Mouse (Mus musculus) layer of hippocampus, postnatal 14 days (tissue): ENCODE measurements at regions not wholly inside any gene's neighbourhood (a gene's known extent, or its start where the extent isn't known, plus 50 kb on each side); places are given as distances from the start of the nearest gene placed in this dataset.

Source experiments
- DNase-seq, 2 experiments: peaks; one replicate each; pipeline ENCODE4 v3.0.0; 2021 to 2022; ENCODE audit warnings: low spot score in 2 of 2, mixed read lengths in 1 of 2

- no peak for DNase-seq
Measured at GRCm38 (mm10) chr15:10767535-10767934, 53.1 kb upstream of the Rai14 start.

DNA sequence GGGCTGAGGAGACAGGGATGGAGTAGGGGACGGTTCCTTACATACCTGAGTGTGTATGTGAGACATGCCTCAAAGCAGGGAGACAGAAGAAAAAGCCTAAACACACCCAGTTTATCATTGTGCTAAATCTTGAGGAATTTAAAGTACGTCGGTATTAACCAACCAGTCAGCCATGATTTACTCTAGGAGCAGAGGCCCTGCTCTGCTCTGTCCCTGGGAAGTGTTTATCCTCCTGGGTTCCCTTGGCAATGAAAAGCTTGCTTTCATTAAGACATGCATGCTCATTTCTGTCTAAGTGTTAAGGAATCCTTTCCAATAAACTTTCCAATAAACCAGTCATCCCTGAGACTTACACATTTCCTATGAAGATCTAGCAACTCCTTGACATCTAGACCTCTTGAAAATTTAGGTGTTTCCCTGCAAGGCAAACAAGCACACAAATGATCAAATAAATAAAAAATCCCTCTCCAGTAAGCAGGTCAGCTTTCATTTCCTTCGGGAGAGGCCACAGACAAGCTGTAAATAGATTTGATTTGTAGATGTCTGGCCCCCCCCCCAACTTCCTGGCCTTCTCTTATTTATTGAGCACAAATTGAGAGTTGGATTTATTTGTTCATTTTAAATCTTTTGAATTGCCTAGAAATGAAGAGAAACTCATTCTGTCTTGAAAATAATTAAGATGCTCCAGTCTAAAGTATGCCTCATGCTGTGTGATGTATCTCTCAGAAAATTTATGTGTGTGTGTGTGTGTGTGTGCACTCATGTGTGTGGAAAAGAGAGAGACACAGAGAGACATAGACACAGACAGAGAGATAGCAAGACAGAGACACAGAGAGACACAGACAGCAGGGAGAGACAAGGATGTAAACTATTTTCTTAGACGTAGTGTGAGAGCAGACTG, 56.2 kb upstream of the Rai14 start:
- no peak for DNase-seq

DNA sequence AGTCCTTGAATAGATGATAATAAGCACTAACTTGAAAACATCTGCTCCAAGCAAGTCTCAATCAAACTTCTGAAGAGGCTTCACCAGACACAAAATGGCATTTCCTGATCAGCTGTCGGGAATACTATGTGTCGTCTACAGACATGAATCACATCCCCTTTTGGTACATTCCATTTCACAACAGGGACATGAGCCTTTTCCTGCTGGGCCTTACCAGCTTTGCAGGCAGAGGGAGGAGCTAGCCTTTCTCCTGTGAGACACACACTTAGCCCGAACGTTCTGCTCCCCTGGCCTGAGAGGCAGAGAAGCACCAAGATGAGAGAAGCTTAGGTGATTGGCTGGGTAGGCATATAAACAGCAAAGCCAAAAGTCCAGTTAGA, 56.9 kb upstream of the Rai14 start:
- no peak for DNase-seq

GRCm38 (mm10) chr15:10779941-10780620, 65.7 kb upstream of the Rai14 start:
- DNase-seq: no peak

DNA sequence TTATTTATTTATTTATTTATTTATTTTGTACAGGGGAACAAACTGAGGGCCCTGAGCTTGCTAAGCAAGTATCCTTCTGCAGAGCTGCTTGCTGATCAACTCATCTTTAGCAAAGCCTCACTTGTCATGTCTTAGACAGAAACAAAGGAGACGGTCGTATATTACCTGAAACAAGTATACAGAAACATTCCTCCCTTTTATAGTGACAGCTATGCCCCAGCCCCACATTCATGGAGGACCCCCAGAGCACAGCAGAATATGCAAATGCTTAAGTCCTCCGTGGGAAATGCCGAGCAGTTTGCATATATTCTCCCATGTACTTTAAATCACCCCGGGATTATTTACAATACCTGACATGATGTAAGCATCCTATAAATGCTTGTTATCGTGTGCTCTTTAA, 74.9 kb upstream of the Rai14 start:
- no peak for DNase-seq

DNA sequence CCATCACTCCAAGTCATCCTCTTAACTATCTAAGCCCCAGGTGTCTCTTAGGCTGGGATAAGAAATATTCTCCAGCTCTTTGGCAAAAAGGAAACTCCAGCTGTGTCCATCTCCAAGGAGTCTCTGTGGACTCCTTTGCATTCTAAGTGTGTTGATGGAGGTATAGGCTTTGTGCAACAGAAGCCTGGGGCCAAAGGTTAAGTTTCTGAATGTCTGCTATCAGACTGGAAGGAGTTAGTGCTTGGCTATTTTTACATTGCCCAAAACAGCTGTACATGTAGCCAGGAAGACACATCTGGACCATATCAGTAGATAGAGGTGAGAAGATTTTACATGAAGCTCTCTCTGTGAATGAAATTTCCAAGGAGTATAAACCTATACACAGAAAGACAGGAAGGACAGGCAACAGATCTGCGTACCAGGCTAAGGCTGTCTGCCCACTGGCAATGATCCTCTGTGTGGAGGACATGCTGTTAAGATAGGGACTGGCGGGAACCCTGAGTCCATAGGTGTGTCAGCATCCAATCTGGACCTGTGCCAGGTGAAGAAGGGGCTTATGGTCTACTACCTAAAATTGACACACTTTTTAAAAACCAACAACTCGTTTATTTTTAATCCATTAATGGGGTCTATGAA, 76.6 kb upstream of the Rai14 start:
- DNase-seq: no peak

DNA sequence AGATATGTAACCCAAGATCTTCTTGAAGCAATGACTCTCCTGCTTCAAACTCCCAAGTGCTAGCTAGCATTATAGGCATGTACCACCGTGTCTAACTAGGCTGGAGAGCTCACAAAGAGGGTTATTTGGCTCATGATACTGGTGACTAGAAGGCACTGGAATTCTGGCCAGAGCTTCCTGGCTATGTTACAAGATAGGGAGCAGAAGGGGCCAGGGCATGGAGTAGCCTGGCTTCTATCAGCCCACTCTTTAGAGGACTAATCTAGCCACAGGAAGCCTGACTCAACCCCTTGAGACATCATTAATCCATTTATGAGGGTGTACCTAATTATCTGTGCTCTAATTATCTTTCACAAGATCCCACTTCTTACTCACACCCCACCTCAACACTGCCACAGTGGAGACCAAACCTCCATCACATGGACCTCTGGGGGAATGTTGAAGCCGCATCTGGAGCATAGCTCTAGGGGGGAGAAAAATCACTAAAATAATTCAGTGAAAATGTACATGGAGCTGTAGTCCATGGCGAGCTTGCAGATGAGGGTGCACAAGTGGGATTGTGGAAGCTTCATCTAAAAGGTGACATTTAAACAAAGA, 77.2 kb upstream of the Rai14 start:
- no peak for DNase-seq

- no peak for DNase-seq
Measured at GRCm38 (mm10) chr15:10792156-10792555, 77.7 kb upstream of the Rai14 start.

DNA sequence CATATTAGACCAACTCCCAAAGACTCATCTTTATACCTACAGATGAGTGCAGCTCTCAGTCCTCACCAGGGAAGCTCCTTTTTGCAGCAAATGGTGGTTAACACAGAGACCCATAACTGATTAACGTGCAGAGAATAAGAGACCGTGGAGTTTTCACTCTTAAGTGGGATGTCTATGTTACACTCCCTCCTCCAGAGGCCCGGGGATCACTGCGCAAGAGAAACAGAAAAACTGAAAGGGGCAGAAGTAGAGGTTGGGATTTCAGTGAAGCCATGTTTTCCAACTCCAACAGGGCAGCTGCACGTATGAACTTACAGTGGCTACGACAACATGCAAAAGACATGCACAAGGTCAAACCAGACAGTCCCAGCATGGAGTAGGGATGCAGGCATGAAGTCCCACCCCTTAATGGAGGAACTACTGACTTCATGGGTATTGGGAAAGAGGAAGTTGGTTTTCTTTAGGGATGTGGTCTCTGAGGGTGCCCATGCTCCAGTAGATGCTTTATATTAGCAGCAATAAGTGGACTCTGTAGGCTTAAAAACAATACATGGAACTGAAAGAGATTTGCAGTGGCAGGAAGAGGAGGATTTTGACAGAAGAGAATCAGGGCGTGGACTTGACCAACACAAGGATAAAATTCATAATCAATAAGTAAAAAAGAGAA, 80.8 kb upstream of the Rai14 start:
- DNase-seq: no peak

- no peak for DNase-seq
Measured at GRCm38 (mm10) chr15:10799656-10800055, 85.2 kb upstream of the Rai14 start.

- DNase-seq: no peak
Measured at GRCm38 (mm10) chr15:10814195-10814594, 99.8 kb upstream of the Rai14 start.

DNA sequence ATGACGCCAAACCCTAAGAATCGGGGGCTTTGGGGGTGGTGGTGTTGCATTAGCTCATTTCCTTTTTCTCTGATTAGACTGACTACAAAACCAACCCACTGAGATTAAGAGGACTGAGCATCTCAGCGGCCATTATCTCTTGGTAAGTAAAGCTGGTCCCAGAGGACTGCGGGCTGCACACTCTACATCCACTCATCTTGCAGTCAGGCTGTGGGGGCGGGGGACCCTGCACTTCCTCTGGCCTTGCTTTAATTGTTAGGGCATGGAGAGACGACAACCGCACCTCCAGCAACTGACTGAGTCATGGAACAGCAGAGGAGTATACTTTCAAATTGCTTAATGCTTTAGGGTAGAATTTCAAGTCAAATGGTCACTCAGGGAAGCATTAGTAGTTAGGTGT, 100.3 kb upstream of the Rai14 start:
- DNase-seq: no peak

DNA sequence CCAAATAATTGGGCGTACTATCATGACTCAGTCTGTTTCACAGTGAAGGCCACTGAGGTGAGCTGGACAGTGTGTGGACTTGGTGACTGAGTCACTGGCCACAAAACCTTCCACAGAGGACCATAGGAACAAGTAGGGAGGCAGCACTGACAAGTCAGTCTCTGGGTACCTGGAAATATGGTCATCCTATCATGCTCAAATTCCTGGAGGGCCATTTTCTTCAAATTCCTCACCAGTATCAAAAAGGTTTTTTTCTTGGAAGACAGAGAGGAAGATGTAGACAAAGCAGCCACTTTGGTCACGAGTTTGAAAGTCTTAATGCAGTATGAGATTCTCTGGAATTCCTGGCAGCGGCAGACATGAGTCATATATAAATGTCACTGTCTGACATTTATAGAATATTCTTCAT, 101.8 kb upstream of the Rai14 start:
- no peak for DNase-seq

- DNase-seq: peak in 1 of 2 experiments; percentile 8
Measured at GRCm38 (mm10) chr15:10818216-10818615, 103.8 kb upstream of the Rai14 start.

- DNase-seq: no peak
Measured at GRCm38 (mm10) chr15:10818706-10819105, 104.3 kb upstream of the Rai14 start.

- DNase-seq: no peak
Measured at GRCm38 (mm10) chr15:10823933-10824332, 109.5 kb upstream of the Rai14 start.

GRCm38 (mm10) chr15:10829588-10829987, 115.2 kb upstream of the Rai14 start:
- no peak for DNase-seq

GRCm38 (mm10) chr15:10830478-10830877, 116.1 kb upstream of the Rai14 start:
- no peak for DNase-seq

GRCm38 (mm10) chr15:10831106-10831505, 116.7 kb upstream of the Rai14 start:
- DNase-seq: no peak

GRCm38 (mm10) chr15:10832331-10832730, 117.9 kb upstream of the Rai14 start:
- DNase-seq: no peak

DNA sequence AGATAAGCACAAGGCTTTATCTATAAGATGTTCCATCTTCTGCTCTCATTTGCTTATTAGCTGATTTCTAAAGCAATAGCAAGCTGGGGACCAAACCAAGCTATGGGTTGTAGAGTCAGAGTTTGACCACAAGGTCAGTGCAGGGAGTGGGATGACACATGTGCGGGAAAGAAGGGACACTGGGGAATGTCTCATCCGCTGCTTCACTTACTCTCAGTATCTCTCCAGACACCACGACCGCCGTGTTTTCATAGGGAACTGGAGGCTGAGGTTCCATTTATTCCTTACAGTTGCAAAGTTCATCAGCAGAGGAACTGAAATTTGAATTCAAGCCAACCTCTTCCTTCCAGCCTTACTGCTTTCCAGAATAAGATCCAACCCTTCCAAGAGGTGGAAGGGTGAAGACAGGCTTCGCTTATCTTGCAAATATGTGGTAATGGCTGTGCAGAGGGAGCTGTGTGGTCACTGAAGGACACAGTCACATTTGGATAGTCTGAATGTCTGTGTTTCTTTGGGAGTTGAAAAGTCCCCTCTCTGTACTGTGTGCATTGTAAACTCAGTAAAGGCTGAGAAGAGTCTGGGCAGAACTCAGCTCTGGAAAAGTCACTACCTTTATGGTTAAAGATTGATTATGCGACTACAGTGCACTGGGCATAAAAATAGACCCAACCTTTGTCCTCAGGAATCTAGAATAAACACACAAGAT, 118.1 kb upstream of the C1qtnf3 start:
- DNase-seq: no peak
